Mouse (Mus musculus): ENCODE measurements around the gene Ung.

DNA sequence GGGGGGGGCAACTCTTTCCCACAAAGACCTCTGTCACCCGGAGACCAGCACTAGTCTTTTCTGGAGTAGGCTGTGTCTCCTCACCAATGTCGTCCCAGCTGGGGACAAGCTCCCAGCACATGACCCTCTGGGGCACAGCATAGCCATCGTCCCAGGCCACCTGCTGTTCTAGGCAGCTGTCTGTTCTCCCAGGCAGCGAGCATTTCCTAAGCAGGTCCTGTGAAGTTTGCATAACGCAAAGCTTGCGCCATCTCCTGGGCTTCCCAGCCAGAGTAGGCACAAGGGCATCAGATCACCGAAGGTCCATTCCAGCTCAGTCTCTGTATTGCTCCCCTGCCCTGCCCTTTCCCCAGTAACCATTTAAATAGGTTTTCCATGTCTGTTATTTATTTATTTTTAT is 27.1 kb downstream of the Ung start:
- TF ChIP-seq CTCF (IDR thresholded peaks at IDR 0.05; ENCODE audit: low read depth), result no peak
- no peak for TF ChIP-seq EP300 (IDR thresholded peaks at IDR 0.05; ENCODE audit: low read depth)
